Mouse (Mus musculus) liver, adult 2 months (tissue): ENCODE measurements around the gene Gm15737. TPM values are rescaled to one million over a fixed set of nuclear protein-coding genes. Genes with fewer than 3 reads are reported as not detected.

Source experiments
- DNase-seq: peaks from one replicate; pipeline ENCODE4 v3.0.0-alpha.2; 2011; ENCODE audit warnings: low read depth, low spot score; ENCODE audit errors: extremely low read depth
- H3K27ac ChIP-seq: fragments of 200-500 bp; replicated peaks from 2 replicates; pipeline ENCODE4 v1.5.1; 2012; ENCODE audit warnings: low read depth, mild to moderate bottlenecking, control low read depth, inconsistent platforms, low read length; ENCODE audit not compliant: insufficient read depth
- H3K27me3 ChIP-seq: fragments of 200-500 bp; 2 replicates; pipeline ENCODE4 v1.6.1; 2012; ENCODE audit warnings: mild to moderate bottlenecking, moderate library complexity, low read length, inconsistent platforms; ENCODE audit not compliant: control insufficient read depth, insufficient read depth
- H3K36me3 ChIP-seq: fragments of 200-500 bp; 2 replicates; pipeline ENCODE4 v1.6.1; 2012; ENCODE audit warnings: low read length, inconsistent platforms; ENCODE audit not compliant: control insufficient read depth, insufficient read depth
- H3K4me1 ChIP-seq: fragments of 200-500 bp; 2 replicates; pipeline ENCODE4 v1.6.1; 2011; ENCODE audit warnings: low read length; ENCODE audit not compliant: control insufficient read depth, insufficient read depth
- H3K4me3 ChIP-seq: fragments of 200-500 bp; 2 replicates; pipeline ENCODE4 v1.5.1; 2011; ENCODE audit warnings: low read depth, mild to moderate bottlenecking, control low read depth, low read length, moderate library complexity; ENCODE audit not compliant: insufficient read depth
- H3K79me2 ChIP-seq: fragments of 200-500 bp; 2 replicates; pipeline ENCODE4 v1.6.1; 2012; ENCODE audit warnings: inconsistent platforms, mild to moderate bottlenecking, low read length, moderate library complexity; ENCODE audit not compliant: control insufficient read depth, insufficient read depth
- H3K9ac ChIP-seq: fragments of 200-500 bp; 2 replicates; pipeline ENCODE4 v1.6.1; 2012; ENCODE audit warnings: low read depth, mild to moderate bottlenecking, control low read depth, inconsistent platforms, low read length
- CTCF ChIP-seq: fragments of 200-500 bp; IDR thresholded peaks from 2 replicates; pipeline ENCODE4 v1.5.1; 2011; ENCODE audit warnings: low read depth, low read length, control low read depth
- POLR2A ChIP-seq: fragments of 200-500 bp; IDR thresholded peaks from 2 replicates; pipeline ENCODE4 v1.6.1; 2011; ENCODE audit warnings: low read length, control low read depth; ENCODE audit not compliant: insufficient read depth; ENCODE audit errors: extremely low read depth
- WGBS: fragments of 180-500 bp; shearing (Covaris S2); methylation state at CpG from one replicate; pipeline ENCODE4 v1.1.7; 2018; 5-methylcytosine and 5-hydroxymethylcytosine counted together
- polyA plus RNA-seq: library from polyadenylated mRNA; depleted of rRNA; stranded (reverse); fragments of >200 nt; gene quantifications from 2 replicates; pipeline ENCODE4 v1.2.3, GENCODE M21; 2012
- total RNA-seq: library from RNA; depleted of rRNA; stranded (reverse); fragments of >200 nt; gene quantifications from 2 replicates; pipeline ENCODE4 v1.2.3, GENCODE M21; 2014

The Gm15737 gene
- total and polyA plus RNA-seq, 2 experiments, result not detected

DNA sequence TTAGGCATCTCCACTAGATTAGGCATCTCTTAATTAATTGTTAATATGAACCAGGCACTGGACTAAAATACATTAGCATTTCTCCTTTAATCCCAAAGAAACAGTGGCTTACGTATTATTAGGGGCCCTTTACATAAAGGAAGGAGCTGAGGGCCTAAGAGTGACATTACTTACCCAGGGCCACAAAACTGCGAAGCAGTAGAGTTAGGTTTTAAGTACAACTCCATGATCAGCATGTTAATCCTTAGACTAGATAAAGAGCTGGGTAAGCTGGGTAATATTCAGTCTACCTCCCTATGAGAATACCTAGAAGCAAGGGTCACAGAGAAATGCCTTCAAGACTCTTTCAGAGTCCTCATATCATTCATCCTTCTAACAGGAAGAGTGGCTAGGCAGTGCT lies 40.0 kb upstream of the Gm15737 start:
- H3K27me3 ChIP-seq, result no peaks in the 10 kb centered on the region
- H3K4me1 ChIP-seq, result no peaks in the 10 kb centered on the region; the same call in 1 of the 2 replicates
- H3K4me3 ChIP-seq, result no peak overlapping the region
- H3K27ac ChIP-seq, result no peak overlapping the region
- TF ChIP-seq POLR2A, result no peak
- no peak for TF ChIP-seq CTCF
- no peak overlapping the region for H3K9ac ChIP-seq
- WGBS, result 87% methylated on average over 2 of the region's 2 CpGs
- no peaks in the 10 kb centered on the region for H3K79me2 ChIP-seq
- H3K36me3 ChIP-seq, result no peaks in the 10 kb centered on the region
- DNase-seq, result no peak

DNA sequence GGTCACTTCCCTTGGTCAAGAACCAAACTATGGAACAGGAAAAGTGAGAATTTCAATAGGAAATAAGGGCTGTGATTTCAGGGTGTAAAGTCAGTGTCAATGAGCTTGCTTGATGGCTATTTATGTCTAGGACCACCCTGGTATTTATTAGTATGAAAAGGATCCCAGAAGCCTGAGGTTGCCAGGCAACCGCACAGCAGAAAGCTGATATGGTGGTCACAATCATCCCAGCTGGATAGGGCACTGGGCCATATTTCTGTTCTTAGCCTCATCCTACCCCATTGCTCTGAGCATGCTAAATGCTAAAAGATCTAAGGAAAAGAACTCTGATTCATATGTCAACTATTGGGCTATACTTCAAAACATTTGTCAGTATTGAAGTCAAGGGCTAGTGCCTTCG lies 38.1 kb upstream of the Gm15737 start:
- DNase-seq, result no peak
- no peaks in the 10 kb centered on the region; the same call in 1 of the 2 replicates for H3K27me3 ChIP-seq
- H3K27ac ChIP-seq, result no peak overlapping the region
- 90% methylated on average over 2 of the region's 2 CpGs for WGBS
- TF ChIP-seq CTCF (no peak), POLR2A (no peak)
- no peaks in the 10 kb centered on the region for H3K36me3 ChIP-seq
- H3K79me2 ChIP-seq, result no peaks in the 10 kb centered on the region
- H3K4me1 ChIP-seq, result no peaks in the 10 kb centered on the region; the same call in 1 of the 2 replicates
- H3K4me3 ChIP-seq, result no peak overlapping the region
- H3K9ac ChIP-seq, result no peak overlapping the region

- TF ChIP-seq CTCF, result no peak
- no peak for TF ChIP-seq POLR2A
These were observed 27.2 kb upstream of the Gm15737 start for GRCm38 (mm10) chr6:92842000-92842399.

DNA sequence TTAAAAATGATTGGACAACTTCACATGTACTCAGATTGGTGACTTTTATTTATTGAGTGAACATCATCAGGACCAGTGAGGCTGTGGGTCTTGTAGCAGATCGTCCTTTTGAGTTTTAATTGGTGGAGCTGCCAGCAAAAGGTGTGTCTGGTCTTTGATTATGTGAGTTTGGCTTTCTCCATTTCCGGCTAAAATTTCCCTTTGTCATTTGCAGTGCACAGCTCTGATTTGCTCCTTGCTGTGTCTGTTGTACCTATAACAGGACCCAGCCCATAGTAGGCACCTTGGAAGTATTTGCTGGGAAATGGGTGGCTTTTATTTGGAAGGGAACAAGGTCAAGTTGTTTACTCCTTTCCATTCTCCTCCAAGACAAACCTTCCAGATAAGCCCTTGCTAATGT lies 25.7 kb upstream of the Gm15737 start:
- no peak for DNase-seq
- Histone ChIP-seq H3K27me3 (no peaks in the 10 kb centered on the region), H3K79me2 (no peaks in the 10 kb centered on the region), H3K9ac (no peak overlapping the region), H3K36me3 (no peaks in the 10 kb centered on the region; the same call in 1 of the 2 replicates), H3K4me3 (no peak overlapping the region), H3K4me1 (no peaks in the 10 kb centered on the region), H3K27ac (no peak overlapping the region)
- WGBS, result 85% methylated on average over 2 of the region's 2 CpGs
- no peak for TF ChIP-seq CTCF
- TF ChIP-seq POLR2A, result no peak

More at GRCm38 (mm10) chr6:92842000-92842399, 27.2 kb upstream of the Gm15737 start:
- DNase-seq, result no peak
- WGBS, result 56% methylated on average over 2 of the region's 2 CpGs
- Histone ChIP-seq H3K79me2 (no peaks in the 10 kb centered on the region), H3K27me3 (no peaks in the 10 kb centered on the region), H3K27ac (no peak overlapping the region), H3K4me3 (no peak overlapping the region), H3K4me1 (no peaks in the 10 kb centered on the region), H3K9ac (no peak overlapping the region), H3K36me3 (no peaks in the 10 kb centered on the region)

DNA sequence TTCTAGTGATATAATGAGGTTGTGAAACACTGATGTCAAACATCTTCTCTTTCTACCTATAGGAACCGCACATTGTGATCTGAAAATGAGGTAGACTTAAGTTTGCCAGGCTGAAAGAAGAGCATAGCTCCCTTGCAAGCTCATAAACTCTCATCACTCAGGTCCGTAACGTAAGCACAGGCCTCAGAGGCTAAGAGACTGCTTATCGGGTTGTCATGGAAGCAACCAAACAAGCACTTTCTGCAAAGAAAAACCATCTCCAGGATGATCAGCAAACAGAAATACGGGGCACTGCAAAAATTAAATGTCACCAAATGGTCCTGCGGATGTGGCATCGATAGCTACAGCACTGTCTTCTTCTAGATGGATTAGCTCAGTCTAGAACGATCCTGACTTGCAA lies 23.3 kb upstream of the Gm15737 start:
- H3K27me3 ChIP-seq, result no peaks in the 10 kb centered on the region
- no peaks in the 10 kb centered on the region; the same call in 1 of the 2 replicates for H3K36me3 ChIP-seq
- TF ChIP-seq POLR2A (no peak), CTCF (no peak)
- H3K4me3 ChIP-seq, result no peak overlapping the region
- H3K4me1 ChIP-seq, result no peaks in the 10 kb centered on the region
- H3K27ac ChIP-seq, result no peak overlapping the region
- no peaks in the 10 kb centered on the region for H3K79me2 ChIP-seq
- WGBS, result 75% methylated on average over 8 of the region's 8 CpGs
- H3K9ac ChIP-seq, result no peak overlapping the region
- DNase-seq, result no peak

GRCm38 (mm10) chr6:92846614-92847013 lies 22.5 kb upstream of the Gm15737 start:
- no peaks in the 10 kb centered on the region; the same call in 1 of the 2 replicates for H3K36me3 ChIP-seq
- H3K9ac ChIP-seq, result no peak overlapping the region
- no peak for DNase-seq
- H3K27me3 ChIP-seq, result no peaks in the 10 kb centered on the region
- H3K4me3 ChIP-seq, result no peak overlapping the region
- no peak for TF ChIP-seq CTCF
- TF ChIP-seq POLR2A, result no peak
- WGBS, result 69% methylated on average over 4 of the region's 4 CpGs
- H3K79me2 ChIP-seq, result no peaks in the 10 kb centered on the region
- H3K4me1 ChIP-seq, result no peaks in the 10 kb centered on the region
- no peak overlapping the region for H3K27ac ChIP-seq
